ENCODE assay signal across 9 mouse cellular contexts in genomic region chr2:75208821-75209758, GRCm38 (mm10).
DNase-seq lines count a peak whose midpoint lies in the region; ATAC-seq and TF ChIP-seq lines count a peak whose summit lies in the region.
"Had no signal": no experiment of that assay in that cellular context is flagged by ENCODE, and none has a peak within 500 bp of the region (broad histone marks: within the 10 kb centered on the region; RNA-seq: fewer than 3 reads in every experiment).

No protein-coding gene starts in this region.

- H3K9me3 ChIP-seq in heart, embryonic 10.5 days = no peaks in the 10 kb centered on the region
- no peaks in the 10 kb centered on the region for H3K9me3 ChIP-seq in forebrain, embryonic 13.5 days (replicated peaks)
- no peaks in the 10 kb centered on the region for H3K9me3 ChIP-seq in limb, embryonic 11.5 days (ENCODE audit: control insufficient read depth, low read length)
- H3K9me3 ChIP-seq in midbrain, embryonic 15.5 days = no peaks in the 10 kb centered on the region
- no peaks in the 10 kb centered on the region for H3K9me3 ChIP-seq in midbrain, postnatal 0 days (ENCODE audit: low read length)
- H3K9me3 ChIP-seq: liver, embryonic 15.5 days had no signal

- peaks cover 6% of the 10 kb centered on the region for H3K4me1 ChIP-seq in heart, adult 2 months (ENCODE audit: control insufficient read depth, insufficient read depth, low read length)
- peaks cover 6% of the 10 kb centered on the region for H3K4me1 ChIP-seq in heart, embryonic 10.5 days
- peaks cover 13% of the 10 kb centered on the region for H3K4me1 ChIP-seq in forebrain, embryonic 13.5 days
- peaks cover 22% of the 10 kb centered on the region for H3K4me1 ChIP-seq in limb, embryonic 11.5 days (ENCODE audit: control insufficient read depth, insufficient read depth, low read length)
- no peaks in the 10 kb centered on the region for H3K4me1 ChIP-seq in midbrain, embryonic 15.5 days
- no peaks in the 10 kb centered on the region for H3K4me1 ChIP-seq in midbrain, postnatal 0 days (ENCODE audit: insufficient read depth, low read length)
- H3K4me1 ChIP-seq: liver, embryonic 15.5 days had no signal

- peak overlapping the region; percentile 16; the same call in 1 of the 2 replicates for H3K9ac ChIP-seq in heart, adult 2 months (ENCODE audit: low read depth, low read length)
- no peak overlapping the region for H3K9ac ChIP-seq in forebrain, embryonic 13.5 days
- no peak overlapping the region for H3K9ac ChIP-seq in limb, embryonic 11.5 days (ENCODE audit: low read length)
- no peak overlapping the region for H3K9ac ChIP-seq in midbrain, embryonic 15.5 days
- no peak overlapping the region for H3K9ac ChIP-seq in midbrain, postnatal 0 days (replicated peaks; ENCODE audit: low read length, poor library complexity, severe bottlenecking)
- H3K9ac ChIP-seq: liver, embryonic 15.5 days had no signal

- intact Hi-C loops in heart, adult 2 months (cut with DNase I) = loop anchor here (5.0 kb wide), 1 partner anchor 37 kb away; no protein-coding TSS in a partner anchor

- H3K27me3 ChIP-seq in heart, adult 2 months (ENCODE audit: control insufficient read depth, insufficient read depth, low read length) = no peaks in the 10 kb centered on the region
- no peaks in the 10 kb centered on the region for H3K27me3 ChIP-seq in heart, embryonic 10.5 days (ENCODE audit: insufficient read depth, poor library complexity, severe bottlenecking)
- H3K27me3 ChIP-seq in forebrain, embryonic 13.5 days = no peaks in the 10 kb centered on the region
- no peaks in the 10 kb centered on the region for H3K27me3 ChIP-seq in limb, embryonic 11.5 days (ENCODE audit: control insufficient read depth, insufficient read depth, low read length)
- H3K27me3 ChIP-seq in midbrain, embryonic 15.5 days (replicated peaks) = no peaks in the 10 kb centered on the region
- H3K27me3 ChIP-seq in midbrain, postnatal 0 days (ENCODE audit: insufficient read depth, low read length) = no peaks in the 10 kb centered on the region
- H3K27me3 ChIP-seq: liver, embryonic 15.5 days had no signal

- no peak for TF ChIP-seq POLR2A in heart, adult 2 months (IDR thresholded peaks at IDR 0.05; ENCODE audit: insufficient read depth, low read depth, low read length)

- H3K36me3 ChIP-seq in heart, adult 2 months (ENCODE audit: control insufficient read depth, insufficient read depth, low read length) = no peaks in the 10 kb centered on the region
- no peaks in the 10 kb centered on the region for H3K36me3 ChIP-seq in heart, embryonic 10.5 days
- no peaks in the 10 kb centered on the region for H3K36me3 ChIP-seq in forebrain, embryonic 13.5 days (ENCODE audit: poor library complexity, severe bottlenecking)
- no peaks in the 10 kb centered on the region for H3K36me3 ChIP-seq in limb, embryonic 11.5 days (ENCODE audit: control insufficient read depth, insufficient read depth, low read length)
- H3K36me3 ChIP-seq in midbrain, embryonic 15.5 days (replicated peaks) = no peaks in the 10 kb centered on the region
- H3K36me3 ChIP-seq in midbrain, postnatal 0 days (ENCODE audit: insufficient read depth, low read length) = no peaks in the 10 kb centered on the region
- H3K36me3 ChIP-seq: liver, embryonic 15.5 days had no signal

- H3K4me2 ChIP-seq in forebrain, embryonic 13.5 days = peak overlapping the region; percentile 29
- peak overlapping the region; percentile 37 for H3K4me2 ChIP-seq in limb, embryonic 11.5 days (ENCODE audit: low read depth, severe bottlenecking)
- H3K4me2 ChIP-seq in midbrain, embryonic 15.5 days = no peak overlapping the region
- no peak overlapping the region for H3K4me2 ChIP-seq in midbrain, postnatal 0 days (ENCODE audit: low read depth, low read length, poor library complexity, severe bottlenecking)
- H3K4me2 ChIP-seq: liver, embryonic 15.5 days had no signal

- H3K27ac ChIP-seq in heart, adult 2 months = peak overlapping the region; percentile 68
- no peak overlapping the region for H3K27ac ChIP-seq in heart, embryonic 10.5 days
- no peak overlapping the region for H3K27ac ChIP-seq in forebrain, embryonic 13.5 days
- peak overlapping the region; percentile 78 for H3K27ac ChIP-seq in limb, embryonic 11.5 days (replicated peaks; ENCODE audit: low read depth, low read length)
- no peak overlapping the region for H3K27ac ChIP-seq in midbrain, embryonic 15.5 days
- no peak overlapping the region for H3K27ac ChIP-seq in midbrain, postnatal 0 days (ENCODE audit: low read depth, low read length)
- H3K27ac ChIP-seq: liver, embryonic 15.5 days had no signal

- no peaks in the 10 kb centered on the region for H3K79me2 ChIP-seq in heart, adult 2 months (replicated peaks; ENCODE audit: control insufficient read depth, insufficient read depth, low read length)

- no peak for ATAC-seq in forebrain, embryonic 13.5 days
- ATAC-seq in limb, embryonic 11.5 days (ENCODE audit: insufficient number of reproducible peaks, low FRiP score, low TSS enrichment, low read depth) = peak; percentile 86
- no peak for ATAC-seq in midbrain, embryonic 15.5 days (replicated peaks)
- no peak for ATAC-seq in midbrain, postnatal 0 days (ENCODE audit: low FRiP score)

- 0 out of 2 replicates have a peak, but pooled peaks have one; percentile 10 for TF ChIP-seq EP300 in heart, adult 2 months (IDR thresholded peaks at IDR 0.05; ENCODE audit: insufficient read depth, low read depth, low read length)

- no peak overlapping the region for H3K4me3 ChIP-seq in heart, adult 2 months
- H3K4me3 ChIP-seq in heart, embryonic 10.5 days = no peak overlapping the region
- no peak overlapping the region for H3K4me3 ChIP-seq in forebrain, embryonic 13.5 days
- H3K4me3 ChIP-seq in limb, embryonic 11.5 days (ENCODE audit: low read depth, low read length) = no peak overlapping the region
- H3K4me3 ChIP-seq in midbrain, embryonic 15.5 days = no peak overlapping the region
- no peak overlapping the region for H3K4me3 ChIP-seq in midbrain, postnatal 0 days (ENCODE audit: low read depth, low read length)
- H3K4me3 ChIP-seq: liver, embryonic 15.5 days had no signal

- 44% methylated on average over 27 of the region's 27 CpGs for WGBS in heart, adult 2 months
- 73% methylated on average over 27 of the region's 27 CpGs for WGBS in heart, embryonic 10.5 days
- WGBS in forebrain, embryonic 13.5 days = 57% methylated on average over 27 of the region's 27 CpGs
- WGBS in limb, embryonic 11.5 days = 15% methylated on average over 27 of the region's 27 CpGs
- 79% methylated on average over 27 of the region's 27 CpGs for WGBS in midbrain, embryonic 15.5 days
- 76% methylated on average over 27 of the region's 27 CpGs for WGBS in midbrain, postnatal 0 days

- TF ChIP-seq CTCF in heart, adult 2 months (IDR thresholded peaks at IDR 0.05) = no peak
- no peak for TF ChIP-seq CTCF in midbrain, postnatal 0 days (IDR thresholded peaks at IDR 0.05)

- DNase-seq in heart, adult 2 months = peak; percentile 49 to 69
- DNase-seq in heart, embryonic 10.5 days (ENCODE audit: low spot score) = no peak
- peak; percentile 12 for DNase-seq in kidney, adult 11 months
- peak; percentile 77 for DNase-seq in limb, embryonic 11.5 days (ENCODE audit: low spot score)
- no peak for DNase-seq in frontal cortex, postnatal 10 days (ENCODE audit: low spot score in 2 of 2)
- DNase-seq in midbrain, postnatal 0 days (ENCODE audit: low spot score) = no peak

Comparison
In these comparisons a context has a peak if more than half of its experiments do, and no peak if none do; other contexts are left out.
1. DNase-seq: peak in heart, adult 2 months (2 of 2), kidney, adult 11 months (single experiment) and limb, embryonic 11.5 days (single experiment); none in heart, embryonic 10.5 days (single experiment), frontal cortex, postnatal 10 days (0 of 2) and midbrain, postnatal 0 days (single experiment).
2. H3K27ac ChIP-seq: peak in heart, adult 2 months (single experiment) and limb, embryonic 11.5 days (single experiment); none in heart, embryonic 10.5 days (single experiment), forebrain, embryonic 13.5 days (single experiment), midbrain, embryonic 15.5 days (single experiment) and midbrain, postnatal 0 days (single experiment).
3. H3K4me2 ChIP-seq: peak in forebrain, embryonic 13.5 days (single experiment) and limb, embryonic 11.5 days (single experiment); none in midbrain, embryonic 15.5 days (single experiment) and midbrain, postnatal 0 days (single experiment).